ENCODE assay signal across 8 mouse cellular contexts in genomic region chr15:82963556-82964156, GRCm38 (mm10). TPM values are rescaled to one million over a fixed set of nuclear protein-coding genes. Genes with fewer than 3 reads are reported as not detected.
DNase-seq lines count a peak whose midpoint lies in the region; ATAC-seq and TF ChIP-seq lines count a peak whose summit lies in the region.

No protein-coding gene starts in this region.

- no peak for TF ChIP-seq POLR2A in limb, embryonic 14.5 days (IDR thresholded peaks at IDR 0.05; ENCODE audit: borderline replicate concordance, extremely low read depth, insufficient read depth, insufficient read length)

- H3K4me1 ChIP-seq in heart, embryonic 11.5 days (ENCODE audit: control insufficient read depth, insufficient read depth, low read length), result peaks cover 43% of the 10 kb centered on the region
- peaks cover 44% of the 10 kb centered on the region for H3K4me1 ChIP-seq in forebrain, embryonic 11.5 days (replicated peaks; ENCODE audit: control insufficient read depth, insufficient read depth, low read length)
- peaks cover 61% of the 10 kb centered on the region for H3K4me1 ChIP-seq in limb, embryonic 14.5 days (ENCODE audit: control insufficient read depth, insufficient read depth, low read length)
- peaks cover 43% of the 10 kb centered on the region for H3K4me1 ChIP-seq in stomach, embryonic 16.5 days (ENCODE audit: control insufficient read depth, insufficient read depth, low read length)

- H3K27me3 ChIP-seq in heart, embryonic 11.5 days (ENCODE audit: control insufficient read depth, insufficient read depth, low read length), result peaks cover 52% of the 10 kb centered on the region
- peaks cover 28% of the 10 kb centered on the region for H3K27me3 ChIP-seq in forebrain, embryonic 11.5 days (ENCODE audit: control insufficient read depth, insufficient read depth, low read length)
- H3K27me3 ChIP-seq in limb, embryonic 14.5 days (ENCODE audit: control insufficient read depth, insufficient read depth, low read length), result no peaks in the 10 kb centered on the region
- H3K27me3 ChIP-seq in stomach, embryonic 16.5 days (ENCODE audit: control insufficient read depth, insufficient read depth, low read length), result peaks cover 10% of the 10 kb centered on the region

- DNase-seq in heart, postnatal 25 days (ENCODE audit: low spot score), result no peak
- DNase-seq in CD4-positive helper T cell, adult 2 months (ENCODE audit: low read depth, low spot score), result peak; percentile 35
- peak; percentile 71 for DNase-seq in forebrain, embryonic 11.5 days (ENCODE audit: low spot score)
- no peak for DNase-seq in limb, embryonic 14.5 days (ENCODE audit: low spot score)
- DNase-seq in cerebellum, adult 9-10 months, result no peak
- DNase-seq in adipocyte (ENCODE audit: low spot score), result no peak

- 0 out of 2 replicates have a peak, but pooled peaks have one; percentile 35 for ATAC-seq in heart, embryonic 11.5 days (replicated peaks; ENCODE audit: insufficient number of reproducible peaks, low FRiP score, low TSS enrichment)
- ATAC-seq in forebrain, embryonic 11.5 days (replicated peaks; ENCODE audit: low FRiP score), result no peak
- peak; percentile 32; the same call in 1 of the 2 replicates for ATAC-seq in limb, embryonic 14.5 days (ENCODE audit: low FRiP score, low read depth)
- peak; percentile 58; the same call in 1 of the 2 replicates for ATAC-seq in stomach, embryonic 16.5 days (ENCODE audit: insufficient read depth, low FRiP score)

- intact Hi-C loops in heart, postnatal 25 days (cut with DNase I), result no loop called here

- H3K27ac ChIP-seq in heart, embryonic 11.5 days (ENCODE audit: low read depth, low read length), result peak overlapping the region; percentile 35; the same call in 1 of the 2 replicates
- peak overlapping the region; percentile 25; the same call in 1 of the 2 replicates for H3K27ac ChIP-seq in forebrain, embryonic 11.5 days (ENCODE audit: low read depth, low read length)
- H3K27ac ChIP-seq in limb, embryonic 14.5 days (replicated peaks; ENCODE audit: low read depth, low read length), result peak overlapping the region; percentile 70
- peak overlapping the region; percentile 70 for H3K27ac ChIP-seq in stomach, embryonic 16.5 days (ENCODE audit: low read length)

- WGBS in heart, embryonic 11.5 days (ENCODE audit: insufficient replicate concordance), result 1% methylated on average over 20 of the region's 82 CpGs
- 1% methylated on average over 17 of the region's 82 CpGs for WGBS in forebrain, embryonic 11.5 days
- 2% methylated on average over 10 of the region's 82 CpGs for WGBS in limb, embryonic 14.5 days
- 1% methylated on average over 45 of the region's 82 CpGs for WGBS in stomach, embryonic 16.5 days

- H3K36me3 ChIP-seq in heart, embryonic 11.5 days (ENCODE audit: control insufficient read depth, insufficient read depth, low read length), result no peaks in the 10 kb centered on the region
- H3K36me3 ChIP-seq in forebrain, embryonic 11.5 days (ENCODE audit: control insufficient read depth, insufficient read depth, low read length), result no peaks in the 10 kb centered on the region
- H3K36me3 ChIP-seq in limb, embryonic 14.5 days (ENCODE audit: control insufficient read depth, insufficient read depth, low read length), result no peaks in the 10 kb centered on the region
- no peaks in the 10 kb centered on the region for H3K36me3 ChIP-seq in stomach, embryonic 16.5 days (ENCODE audit: control insufficient read depth, insufficient read depth, low read length)

- no peaks in the 10 kb centered on the region for H3K9me3 ChIP-seq in heart, embryonic 11.5 days (replicated peaks; ENCODE audit: control insufficient read depth, low read length)
- no peaks in the 10 kb centered on the region for H3K9me3 ChIP-seq in forebrain, embryonic 11.5 days (ENCODE audit: control insufficient read depth, low read length)
- H3K9me3 ChIP-seq in limb, embryonic 14.5 days (ENCODE audit: control insufficient read depth, low read length), result no peaks in the 10 kb centered on the region
- H3K9me3 ChIP-seq in stomach, embryonic 16.5 days (replicated peaks; ENCODE audit: control insufficient read depth, low read length), result no peaks in the 10 kb centered on the region

- peak overlapping the region; percentile 89 for H3K4me2 ChIP-seq in heart, embryonic 11.5 days
- H3K4me2 ChIP-seq in forebrain, embryonic 11.5 days (ENCODE audit: low read depth, low read length, severe bottlenecking), result peak overlapping the region; percentile 77; the same call in 1 of the 2 replicates
- H3K4me2 ChIP-seq in limb, embryonic 14.5 days (replicated peaks; ENCODE audit: low read depth, low read length, severe bottlenecking), result peak overlapping the region; percentile 79
- peak overlapping the region; percentile 63 for H3K4me2 ChIP-seq in stomach, embryonic 16.5 days (ENCODE audit: low read depth, low read length)

- H3K4me3 ChIP-seq in heart, embryonic 11.5 days (ENCODE audit: low read depth, low read length), result peak overlapping the region; percentile 55
- peak overlapping the region; percentile 50 for H3K4me3 ChIP-seq in forebrain, embryonic 11.5 days (ENCODE audit: low read depth, low read length)
- peak overlapping the region; percentile 38 for H3K4me3 ChIP-seq in limb, embryonic 14.5 days (replicated peaks; ENCODE audit: low read length)
- H3K4me3 ChIP-seq in stomach, embryonic 16.5 days (replicated peaks; ENCODE audit: low read length), result peak overlapping the region; percentile 50

- peak overlapping the region; percentile 65; the same call in 1 of the 2 replicates for H3K9ac ChIP-seq in heart, embryonic 11.5 days (ENCODE audit: low read depth, low read length)
- H3K9ac ChIP-seq in forebrain, embryonic 11.5 days (ENCODE audit: low read length), result peak overlapping the region; percentile 66
- H3K9ac ChIP-seq in limb, embryonic 14.5 days (ENCODE audit: low read depth, low read length, severe bottlenecking), result peak overlapping the region; percentile 62
- H3K9ac ChIP-seq in stomach, embryonic 16.5 days (ENCODE audit: low read length), result peak overlapping the region; percentile 69

RNA-seq across cellular contexts. Expression of gene Tcf20, which starts 24.0 kb away (rescaled TPM):
- 6.7 TPM in 2 replicates for polyA plus RNA-seq in heart, embryonic 11.5 days (2014; fragmentation: Nextera tagmentation; extraction: Ambion mirVana)
- 10 to 100 TPM; 52.2 to 55.8 TPM for total RNA-seq in heart, postnatal 25 days (2021)
- polyA plus RNA-seq in forebrain, embryonic 11.5 days (2014; fragmentation: Nextera tagmentation; extraction: Ambion mirVana), result 12.1 and 12.6 TPM in 2 replicates
- 28.9 and 29.2 TPM in 2 replicates for polyA plus RNA-seq in limb, embryonic 14.5 days (2012; rRNA removed)
- polyA plus RNA-seq in limb, embryonic 14.5 days (2014; fragmentation: Nextera tagmentation; extraction: Ambion mirVana), result 14.6 and 16.3 TPM in 2 replicates
- 7.1 and 8.0 TPM in 2 replicates for polyA plus RNA-seq in stomach, embryonic 16.5 days (2015; fragmentation: Nextera tagmentation; extraction: Ambion mirVana)

Comparison
In these comparisons a context has a peak if more than half of its experiments do, and no peak if none do; other contexts are left out.
1. DNase-seq: peak in CD4-positive helper T cell, adult 2 months (single experiment) and forebrain, embryonic 11.5 days (single experiment); none in heart, postnatal 25 days (single experiment), limb, embryonic 14.5 days (single experiment), cerebellum, adult 9-10 months (single experiment) and adipocyte (single experiment).
2. Peak in every context shown above with its lines, with median percentiles within 50 percentile points of each other: H3K27ac ChIP-seq, H3K4me2 ChIP-seq, H3K4me3 ChIP-seq and H3K9ac ChIP-seq.